In the genomic region with DNA sequence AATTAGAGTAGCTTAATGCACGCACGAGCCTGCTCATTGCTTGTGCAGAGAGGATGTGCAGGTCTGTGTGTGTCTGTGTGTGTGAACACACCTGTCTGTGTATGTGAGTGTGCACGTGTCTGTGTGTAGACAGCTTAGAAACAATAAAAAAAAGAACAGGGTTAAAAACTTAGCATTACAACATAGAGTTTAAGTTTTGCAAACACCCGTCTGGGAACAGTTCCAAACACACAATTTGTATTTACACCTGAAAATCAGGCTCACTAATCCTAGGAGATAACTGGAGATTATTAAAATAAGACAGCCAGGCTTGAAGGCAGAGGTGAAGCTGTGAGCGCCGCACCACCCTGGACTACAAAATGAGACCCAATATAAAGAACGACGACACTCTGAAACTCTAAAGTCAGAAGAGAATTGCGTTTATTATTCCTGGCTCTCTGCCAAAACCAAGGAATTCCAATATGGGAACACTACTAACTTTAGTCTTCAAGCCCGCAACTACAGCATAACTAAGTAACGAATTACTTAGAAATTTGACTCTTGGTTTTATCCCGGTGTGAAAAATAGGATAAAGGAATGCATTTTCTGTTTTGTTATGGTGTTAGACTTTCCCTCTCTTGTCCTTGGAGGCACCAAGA, we compare ENCODE assay signal across 8 mouse cellular contexts. TPM values are rescaled to one million over a fixed set of nuclear protein-coding genes. Genes with fewer than 3 reads are reported as not detected.
DNase-seq lines count a peak whose midpoint lies in the region; ATAC-seq and TF ChIP-seq lines count a peak whose summit lies in the region.

No protein-coding gene starts in this region.

- H3K4me3 ChIP-seq in lung, postnatal 0 days (ENCODE audit: low read depth, low read length), result peak overlapping the region; percentile 66
- H3K4me3 ChIP-seq in embryonic fibroblast, embryonic 13.5 days (ENCODE audit: insufficient read depth, low read length), result peak overlapping the region; percentile 79
- peak overlapping the region; percentile 78 for H3K4me3 ChIP-seq in stomach, embryonic 14.5 days (ENCODE audit: low read depth, low read length)

- H3K9me3 ChIP-seq in lung, postnatal 0 days (ENCODE audit: low read length), result no peaks in the 10 kb centered on the region
- no peaks in the 10 kb centered on the region for H3K9me3 ChIP-seq in stomach, embryonic 14.5 days (ENCODE audit: control insufficient read depth, low read depth, low read length)

- TF ChIP-seq CTCF in lung, postnatal 0 days (IDR thresholded peaks at IDR 0.05), result no peak
- no peak for TF ChIP-seq CTCF in embryonic fibroblast, embryonic 13.5 days (IDR thresholded peaks at IDR 0.05; ENCODE audit: borderline replicate concordance, insufficient read depth, low read length)

- peak overlapping the region; percentile 58; the same call in 1 of the 2 replicates for H3K9ac ChIP-seq in lung, postnatal 0 days (replicated peaks; ENCODE audit: low read depth)
- no peak overlapping the region for H3K9ac ChIP-seq in stomach, embryonic 14.5 days (replicated peaks; ENCODE audit: low read depth, low read length)

- 18% methylated on average over 12 of the region's 12 CpGs for WGBS in lung, postnatal 0 days
- 24% methylated on average over 12 of the region's 12 CpGs for WGBS in stomach, embryonic 14.5 days

- peak overlapping the region; percentile 90 for H3K27ac ChIP-seq in lung, postnatal 0 days (ENCODE audit: low read length)
- H3K27ac ChIP-seq in embryonic fibroblast, embryonic 13.5 days (ENCODE audit: insufficient read depth, low read length), result peak overlapping the region; percentile 81
- H3K27ac ChIP-seq in stomach, embryonic 14.5 days (ENCODE audit: low read length), result no peak overlapping the region

- TF ChIP-seq EP300 in lung, postnatal 0 days (IDR thresholded peaks at IDR 0.05), result no peak

- ATAC-seq in lung, postnatal 0 days, result no peak
- no peak for ATAC-seq in stomach, embryonic 14.5 days (ENCODE audit: insufficient number of reproducible peaks, insufficient read depth, low FRiP score, low read depth)

- intact Hi-C loops in left cerebral cortex, postnatal 36 days (cut with DNase I), result no loop called here

- peak; percentile 54 for DNase-seq in lung, postnatal 0 days (ENCODE audit: low spot score)
- no peak for DNase-seq in lung, adult 18-20 months
- peak; percentile 41 for DNase-seq in kidney, postnatal 14 days
- DNase-seq in cerebellum, postnatal 36 days, result no peak
- DNase-seq in left cerebral cortex, postnatal 36 days (ENCODE audit: low spot score in 2 of 2), result no peak
- no peak for DNase-seq in urinary bladder, postnatal 36 days (ENCODE audit: low spot score in 2 of 2)

- H3K36me3 ChIP-seq in lung, postnatal 0 days (ENCODE audit: insufficient read depth, low read length), result no peaks in the 10 kb centered on the region
- peaks cover 16% of the 10 kb centered on the region; the same call in 1 of the 2 replicates for H3K36me3 ChIP-seq in stomach, embryonic 14.5 days (ENCODE audit: control insufficient read depth, insufficient read depth, low read length)

- H3K4me2 ChIP-seq in lung, postnatal 0 days (replicated peaks; ENCODE audit: low read depth, low read length), result peak overlapping the region; percentile 73
- H3K4me2 ChIP-seq in stomach, embryonic 14.5 days (replicated peaks; ENCODE audit: low read depth, low read length), result peak overlapping the region; percentile 46

- no peaks in the 10 kb centered on the region; the same call in 1 of the 2 replicates for H3K4me1 ChIP-seq in lung, postnatal 0 days (ENCODE audit: insufficient read depth, low read depth, low read length)
- H3K4me1 ChIP-seq in embryonic fibroblast, embryonic 13.5 days (ENCODE audit: control insufficient read depth, insufficient read depth, low read length), result peaks cover 5% of the 10 kb centered on the region; the same call in 1 of the 2 replicates
- peaks cover 10% of the 10 kb centered on the region; the same call in 1 of the 2 replicates for H3K4me1 ChIP-seq in stomach, embryonic 14.5 days (ENCODE audit: control insufficient read depth, insufficient read depth, low read length)

- no peaks in the 10 kb centered on the region for H3K27me3 ChIP-seq in lung, postnatal 0 days (replicated peaks; ENCODE audit: insufficient read depth, low read length)
- no peaks in the 10 kb centered on the region for H3K27me3 ChIP-seq in stomach, embryonic 14.5 days (ENCODE audit: control insufficient read depth, insufficient read depth, low read length)

- no peak for TF ChIP-seq POLR2A in embryonic fibroblast, embryonic 13.5 days (IDR thresholded peaks at IDR 0.05; ENCODE audit: low read depth, low read length)

RNA-seq across cellular contexts. Expression of a gene that starts 1.3 kb away (rescaled TPM):
- 68.9 and 75.9 TPM in 2 replicates for polyA plus RNA-seq in lung, postnatal 0 days (2015; fragmentation: Nextera tagmentation; extraction: Ambion mirVana)
- polyA plus RNA-seq in embryonic fibroblast, embryonic 13.5 days (2011; ENCODE audit: insufficient read length, low read depth, missing spikeins), result 54.6 and 62.2 TPM in 2 replicates
- polyA plus RNA-seq in stomach, embryonic 14.5 days (2014; fragmentation: Nextera tagmentation; extraction: Ambion mirVana), result 73.6 and 76.7 TPM in 2 replicates
- 10 to 100 TPM; 36.4 to 41.6 TPM for total RNA-seq in left cerebral cortex, postnatal 36 days (2021)

RNA-seq across cellular contexts. Expression of a gene that starts 30.1 kb away (rescaled TPM):
- polyA plus RNA-seq in lung, postnatal 0 days (2015; fragmentation: Nextera tagmentation; extraction: Ambion mirVana), result 0.20 TPM in 2 replicates
- 0.13 and 0.35 TPM in 2 replicates for polyA plus RNA-seq in embryonic fibroblast, embryonic 13.5 days (2011; ENCODE audit: insufficient read length, low read depth, missing spikeins)
- 1.6 and 1.8 TPM in 2 replicates for polyA plus RNA-seq in stomach, embryonic 14.5 days (2014; fragmentation: Nextera tagmentation; extraction: Ambion mirVana)
- 1 to 10 TPM; 8.2 to 9.6 TPM for total RNA-seq in left cerebral cortex, postnatal 36 days (2021)

RNA-seq across cellular contexts. Expression of a gene that starts 30.3 kb away (rescaled TPM):
- 28.3 and 29.0 TPM in 2 replicates for polyA plus RNA-seq in lung, postnatal 0 days (2015; fragmentation: Nextera tagmentation; extraction: Ambion mirVana)
- 66.8 and 71.9 TPM in 2 replicates for polyA plus RNA-seq in embryonic fibroblast, embryonic 13.5 days (2011; ENCODE audit: insufficient read length, low read depth, missing spikeins)
- polyA plus RNA-seq in stomach, embryonic 14.5 days (2014; fragmentation: Nextera tagmentation; extraction: Ambion mirVana), result 51.2 and 59.9 TPM in 2 replicates
- total RNA-seq in left cerebral cortex, postnatal 36 days (2021), result 10 to 100 TPM; 59.9 to 61.2 TPM

RNA-seq across cellular contexts. Expression of a gene that starts 37.2 kb away (rescaled TPM):
- polyA plus RNA-seq in lung, postnatal 0 days (2015; fragmentation: Nextera tagmentation; extraction: Ambion mirVana), result 0.04 and 0.08 TPM in 2 replicates
- 0.27 and 0.32 TPM in 2 replicates for polyA plus RNA-seq in embryonic fibroblast, embryonic 13.5 days (2011; ENCODE audit: insufficient read length, low read depth, missing spikeins)
- 0.07 and 0.22 TPM in 2 replicates for polyA plus RNA-seq in stomach, embryonic 14.5 days (2014; fragmentation: Nextera tagmentation; extraction: Ambion mirVana)
- total RNA-seq in left cerebral cortex, postnatal 36 days (2021), result under 1 TPM; 0.12 to 0.48 TPM

Comparison
In these comparisons a context has a peak if more than half of its experiments do, and no peak if none do; other contexts are left out.
1. DNase-seq: peak in lung, postnatal 0 days (single experiment) and kidney, postnatal 14 days (single experiment); none in lung, adult 18-20 months (0 of 2), cerebellum, postnatal 36 days (0 of 2), left cerebral cortex, postnatal 36 days (0 of 2) and urinary bladder, postnatal 36 days (0 of 2).
2. Peak in every context shown above with its lines, with median percentiles within 50 percentile points of each other: H3K4me3 ChIP-seq.